Mouse (Mus musculus): Measurements from ENCODE around the gene Clk3.
A peak's percentile ranks its signal among the peaks of the same experiment; 100 is the strongest.

Gene Clk3

DNA sequence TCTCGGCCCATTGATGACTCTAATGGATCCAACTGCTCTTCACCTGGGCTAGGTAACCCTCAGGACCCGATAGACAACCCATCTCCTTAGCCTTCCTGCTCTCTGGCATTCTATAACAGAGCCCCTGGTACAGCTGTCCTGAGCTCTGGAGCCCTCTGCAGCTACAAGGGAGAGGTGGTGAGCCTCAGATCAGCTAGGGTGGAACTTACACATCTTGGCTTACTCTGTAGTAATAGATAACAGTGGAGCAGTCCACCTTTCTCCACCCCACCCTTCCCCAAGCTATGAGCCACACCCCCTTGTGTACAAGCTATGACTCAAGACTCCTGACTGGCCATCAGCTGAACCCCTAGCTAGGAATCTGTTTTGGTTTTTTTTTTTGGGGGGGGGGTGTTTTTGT is 5.2 kb upstream of the Clk3 start:
- DNase-seq (ENCODE audit: low spot score in 2 of 2) = no peak

DNA sequence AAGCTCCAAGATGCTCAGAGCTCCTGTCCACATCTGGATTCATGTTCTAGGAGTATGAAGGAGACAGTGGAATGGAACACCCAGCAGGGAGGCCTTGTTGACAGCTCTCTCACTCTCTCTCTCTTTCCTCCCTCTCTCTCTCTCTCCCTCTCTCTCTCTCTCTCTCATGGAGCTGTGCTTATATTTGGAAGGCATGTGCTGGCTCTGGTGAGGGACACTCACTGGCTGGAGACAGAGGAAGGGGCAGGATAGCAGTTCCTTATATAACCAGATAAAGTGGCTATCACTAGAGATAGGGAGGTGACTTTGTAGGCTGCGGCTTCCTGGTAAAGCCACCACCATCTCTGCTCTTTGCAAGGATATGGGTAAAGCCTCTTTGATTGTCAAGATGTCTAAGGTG is 4.6 kb upstream of the Clk3 start:
- DNase-seq (ENCODE audit: low spot score in 2 of 2) = no peak

DNA sequence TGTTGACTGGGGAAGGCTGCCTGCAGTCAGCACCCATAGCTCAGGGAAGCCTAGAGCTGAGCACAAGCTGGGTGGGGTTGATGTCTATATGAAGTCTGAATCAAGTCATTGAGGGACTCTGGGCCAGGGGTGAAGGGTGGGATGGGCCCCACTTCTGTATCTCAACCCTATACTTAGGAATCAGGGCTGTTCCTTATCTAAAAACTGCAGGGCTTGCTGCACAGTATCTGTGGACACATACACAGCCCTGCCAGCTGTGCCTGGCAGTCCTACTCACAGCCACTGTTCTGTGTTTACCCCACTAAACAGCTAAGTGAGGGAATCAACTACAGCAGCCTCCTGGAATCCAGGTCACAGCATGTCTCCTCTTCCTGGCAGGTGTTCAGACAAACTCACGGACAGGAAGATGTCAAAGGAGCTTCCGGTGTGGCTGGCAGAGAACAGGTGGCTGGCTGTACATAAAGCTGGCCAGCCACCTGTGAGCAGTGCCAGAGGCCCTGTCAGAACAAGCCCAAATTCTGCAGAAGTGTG is 3.9 kb upstream of the Clk3 start:
- DNase-seq (ENCODE audit: low spot score in 2 of 2) = no peak

DNA sequence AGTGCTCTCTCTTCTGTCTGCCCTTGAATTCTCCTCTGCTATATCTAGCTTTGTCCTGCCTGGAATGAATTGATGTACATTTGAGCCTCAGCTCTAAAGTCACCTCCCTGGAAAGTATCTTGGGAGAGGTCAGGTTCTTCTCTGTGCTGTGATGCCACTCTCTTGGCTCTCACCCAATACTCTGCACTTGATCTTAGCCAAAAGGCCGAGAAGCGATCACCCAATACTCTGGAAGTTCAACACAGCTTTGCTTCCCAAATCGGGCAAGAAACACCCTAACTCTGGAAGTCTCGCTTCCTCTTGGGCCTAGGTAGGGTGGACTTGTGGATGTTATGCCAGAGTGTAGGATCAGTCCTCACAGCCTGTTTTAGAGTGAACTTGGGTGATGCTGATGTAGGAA is 1.6 kb upstream of the Clk3 start:
- DNase-seq (ENCODE audit: low spot score in 2 of 2) = no peak

DNA sequence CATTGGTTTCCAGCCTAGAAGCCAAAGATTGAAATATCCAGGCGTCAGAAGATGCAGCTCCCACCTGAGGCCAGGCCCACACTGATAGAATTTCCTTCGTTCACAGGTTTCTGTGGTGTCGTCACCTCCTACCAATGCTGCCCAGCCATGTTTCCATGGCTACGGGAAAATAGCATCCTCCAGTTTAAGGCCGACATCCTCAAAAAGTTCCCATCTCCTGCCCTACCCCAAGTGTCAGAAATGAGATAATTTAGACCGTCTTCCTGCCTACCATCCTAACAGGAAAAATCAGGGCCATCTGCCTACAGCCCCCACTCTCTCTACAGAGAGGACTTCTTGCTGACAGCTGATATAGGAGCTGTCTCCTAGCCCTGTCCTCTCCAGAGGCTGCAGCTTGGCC is 771 bp upstream of the Clk3 start:
- DNase-seq (ENCODE audit: low spot score in 2 of 2) = no peak

DNA sequence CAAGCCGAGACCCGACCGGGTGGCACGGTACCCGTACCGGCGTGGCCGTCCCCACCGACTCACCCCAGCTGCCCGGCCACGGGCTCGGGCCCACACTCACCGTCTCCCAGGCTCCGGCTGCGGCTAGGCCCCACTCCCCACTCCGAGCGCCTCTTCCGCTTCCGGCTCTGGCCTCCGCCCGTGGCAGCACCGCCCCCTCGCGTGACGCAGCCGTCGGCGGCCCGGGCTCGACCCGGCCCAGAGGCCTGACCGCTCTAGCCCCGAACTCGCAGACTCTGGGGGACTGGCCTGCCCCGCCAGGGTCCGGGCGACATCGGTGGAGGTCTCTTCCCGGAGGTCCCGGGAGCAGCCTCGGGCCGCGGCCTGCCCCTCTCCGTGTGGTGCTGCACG is 691 bp downstream of the Clk3 start:
- DNase-seq (ENCODE audit: low spot score in 2 of 2) = peak; percentile 90 to 95

DNA sequence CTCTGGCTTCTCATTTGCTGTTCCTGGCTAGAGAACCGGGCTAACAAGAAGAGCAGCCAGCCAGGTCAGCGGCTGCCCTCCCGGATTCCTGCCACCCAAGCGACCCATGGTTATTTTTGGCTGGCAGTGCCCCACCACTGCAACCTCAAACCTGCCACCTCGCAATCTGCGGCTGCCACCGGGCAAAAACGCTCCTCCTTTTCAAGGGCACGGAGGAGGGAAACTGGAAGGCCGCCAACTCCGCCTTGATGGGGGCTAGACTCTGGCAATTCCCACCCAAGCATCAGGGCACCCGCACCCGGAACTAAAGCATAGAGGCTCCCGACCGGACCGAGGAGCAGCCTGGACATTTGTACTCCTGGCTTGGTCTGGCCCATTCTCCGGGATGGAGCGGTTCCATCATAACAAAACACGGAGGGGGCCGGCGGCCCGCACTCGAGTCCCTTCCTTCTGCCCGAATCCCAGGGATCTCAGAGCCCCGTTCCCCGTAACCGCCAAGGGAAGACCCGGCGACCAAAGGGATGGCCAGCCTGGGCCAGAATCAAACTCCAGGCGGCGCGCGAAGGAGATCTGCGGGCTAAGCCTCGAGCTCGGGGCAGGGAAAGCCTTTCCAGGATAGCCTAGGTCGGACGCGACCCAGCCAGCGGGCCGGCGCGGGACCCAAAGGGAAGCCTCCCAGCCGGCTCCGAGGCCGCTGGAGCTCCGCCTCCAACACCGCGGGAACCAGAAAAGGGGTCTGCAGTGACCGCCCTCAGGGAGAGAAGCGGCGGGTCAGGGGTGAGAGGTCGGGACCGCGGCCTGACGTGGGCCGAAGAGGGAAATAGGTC is 1.3 kb downstream of the Clk3 start:
- DNase-seq (ENCODE audit: low spot score in 2 of 2) = peak; percentile 69 to 79

DNA sequence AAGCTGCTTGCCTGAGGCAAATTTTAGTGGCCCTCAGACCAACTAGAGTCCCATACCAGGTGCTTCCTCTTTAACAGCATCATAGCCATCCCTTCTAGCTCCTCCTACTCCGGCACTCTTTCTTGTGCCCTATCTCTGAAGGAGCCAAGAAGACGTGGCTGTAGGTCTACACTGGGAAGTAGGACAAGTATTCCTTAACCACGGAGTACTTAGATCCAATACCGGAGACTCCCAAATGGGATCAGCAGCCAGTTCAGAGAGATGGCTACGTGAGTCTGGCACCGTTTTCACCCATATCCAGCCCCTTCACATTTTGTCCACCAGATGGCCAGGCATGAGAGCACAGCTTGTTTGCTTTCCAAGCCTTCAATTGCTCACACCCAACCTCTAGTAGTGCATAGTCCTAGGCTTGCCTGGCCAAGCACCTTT is 3.1 kb downstream of the Clk3 start:
- no peak for DNase-seq (ENCODE audit: low spot score in 2 of 2)

DNA sequence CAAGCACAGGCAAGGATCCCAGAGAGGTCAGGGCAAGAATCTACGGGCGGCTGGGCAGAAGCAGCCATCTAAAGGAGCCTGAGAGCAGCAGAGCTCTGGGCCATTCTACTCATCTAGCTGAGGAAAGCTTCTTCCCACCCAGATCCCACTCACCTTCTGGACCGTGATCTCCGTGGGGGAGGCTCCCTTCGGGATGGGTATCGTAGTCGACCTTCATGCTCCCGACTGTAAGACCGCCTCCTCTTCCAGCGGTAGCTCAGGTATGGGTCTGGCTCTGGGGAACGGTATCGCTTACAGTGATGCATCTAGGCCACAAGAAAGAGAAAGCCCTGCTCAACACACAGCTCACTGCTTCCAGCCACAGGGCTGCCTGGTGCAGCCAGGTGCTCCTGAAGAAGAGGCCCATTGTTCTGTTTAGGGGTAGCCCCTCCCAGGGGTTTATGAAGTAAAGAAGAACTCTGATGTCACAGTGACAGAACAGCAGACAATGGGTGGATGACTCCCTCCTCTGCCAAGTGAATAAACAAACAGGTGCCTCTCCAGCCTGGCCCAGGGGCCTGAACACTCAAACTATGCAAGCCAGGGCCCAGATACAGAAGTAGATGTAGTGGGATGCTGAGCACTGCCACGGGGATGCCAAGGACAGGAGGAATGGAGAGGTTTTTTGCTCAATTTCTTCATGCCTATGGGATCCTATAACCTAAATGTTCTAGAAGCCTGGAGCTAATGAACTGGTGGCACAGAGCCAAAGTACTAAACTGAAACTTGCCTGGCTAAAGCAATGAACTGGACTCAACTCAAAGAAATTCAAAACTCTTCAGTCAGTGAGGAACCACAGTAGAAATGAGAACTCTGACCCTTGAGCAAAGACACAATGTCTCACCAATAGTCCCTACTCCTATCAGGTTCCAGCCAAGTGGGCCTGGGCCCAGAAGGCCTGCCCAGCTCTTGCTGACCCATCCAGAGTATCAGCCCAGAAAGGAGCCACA is 3.8 kb downstream of the Clk3 start:
- no peak for DNase-seq (ENCODE audit: low spot score in 2 of 2)

DNA sequence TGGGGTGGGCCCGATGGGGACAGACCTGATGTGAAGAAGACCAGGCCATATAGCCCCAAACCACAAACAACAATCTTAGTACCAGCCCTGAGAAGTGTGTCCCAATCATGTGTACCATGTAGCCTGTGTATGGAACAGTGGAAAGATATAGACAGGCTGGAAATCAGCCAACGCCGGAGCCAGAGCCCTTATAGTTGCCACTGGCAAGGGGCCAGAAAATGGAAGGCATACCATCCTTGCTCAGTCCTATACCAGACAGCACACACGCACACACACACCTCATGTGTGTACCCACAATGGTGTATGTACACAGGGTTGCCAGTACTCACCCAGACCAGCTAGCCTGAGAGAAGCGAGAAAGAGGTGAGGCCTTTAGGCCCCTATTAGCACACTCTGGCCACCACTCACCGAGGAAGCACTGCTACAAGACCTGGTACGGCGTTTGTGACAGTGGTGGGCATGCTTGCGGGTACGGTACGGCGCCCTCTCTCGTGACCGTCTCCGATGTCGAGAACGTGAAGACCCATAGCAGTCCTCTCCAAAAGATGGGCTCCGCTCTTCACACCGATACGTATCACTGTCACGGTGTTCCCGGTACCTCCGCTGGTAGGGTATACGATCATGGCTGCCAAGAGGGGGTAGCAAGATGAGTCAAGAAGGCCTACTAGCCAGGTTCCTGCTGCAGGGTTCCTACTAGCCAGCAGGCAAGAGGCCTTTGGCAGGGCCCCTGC is 5.1 kb downstream of the Clk3 start:
- no peak for DNase-seq (ENCODE audit: low spot score in 2 of 2)

DNA sequence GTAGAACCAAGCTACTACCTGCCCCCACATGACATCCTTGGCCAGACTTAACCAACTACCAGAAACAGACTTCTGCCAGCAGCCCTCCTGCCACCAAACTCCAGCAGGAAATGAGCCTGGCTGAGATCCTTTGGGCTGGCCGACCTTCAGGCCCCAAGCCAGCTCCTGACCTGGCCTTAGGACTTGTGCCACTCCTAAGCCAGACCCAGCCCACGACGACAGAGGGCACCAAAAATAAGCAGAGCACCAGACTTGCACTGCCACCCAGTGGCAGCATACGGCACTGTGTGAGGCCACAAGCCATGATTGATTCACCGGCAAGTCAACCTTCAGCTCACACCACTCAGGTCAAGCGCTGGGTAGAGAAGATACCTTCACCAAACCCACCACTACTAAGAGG is 6.4 kb downstream of the Clk3 start:
- DNase-seq (ENCODE audit: low spot score in 2 of 2) = peak; percentile 63 to 77

DNA sequence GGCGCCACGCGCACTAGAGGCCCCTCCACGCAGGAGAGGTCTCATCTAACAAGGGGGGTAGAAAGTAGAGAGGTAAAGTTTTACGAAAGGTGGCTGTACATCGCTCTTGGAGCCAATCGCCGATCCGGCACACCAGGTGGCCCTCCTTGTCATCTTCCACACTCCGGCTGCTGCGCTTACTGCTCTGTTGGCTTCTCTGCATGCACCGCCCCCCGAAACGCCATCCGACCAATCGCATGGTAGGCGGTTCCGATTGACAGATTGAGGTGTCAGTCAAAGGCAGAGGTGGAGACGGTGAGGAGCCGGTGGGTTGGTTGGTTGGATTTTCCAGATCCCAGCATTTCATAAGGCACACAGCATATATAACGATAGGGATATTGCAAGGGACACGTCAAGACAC is 7.1 kb downstream of the Clk3 start:
- DNase-seq (ENCODE audit: low spot score in 2 of 2) = no peak

DNA sequence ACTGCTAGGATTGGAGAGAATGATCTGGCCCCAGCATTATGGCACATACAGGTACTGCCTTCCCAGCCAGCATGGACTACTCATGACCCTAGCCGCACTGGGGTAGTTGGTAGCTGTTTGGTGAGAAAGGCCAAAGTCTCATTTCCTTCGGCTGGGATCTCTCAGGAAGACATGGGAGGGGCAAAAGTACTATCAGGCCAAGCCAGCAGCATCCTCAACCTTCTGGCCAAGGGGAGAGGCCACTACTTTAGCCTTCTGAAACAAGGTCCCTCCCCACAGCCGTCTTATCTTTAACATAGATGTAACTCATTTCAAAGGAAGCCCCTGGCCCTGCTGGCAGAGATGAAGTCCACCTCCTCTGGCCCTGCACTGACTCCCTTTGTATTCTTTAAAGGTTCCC is 8.1 kb downstream of the Clk3 start:
- DNase-seq (ENCODE audit: low spot score in 2 of 2) = no peak

DNA sequence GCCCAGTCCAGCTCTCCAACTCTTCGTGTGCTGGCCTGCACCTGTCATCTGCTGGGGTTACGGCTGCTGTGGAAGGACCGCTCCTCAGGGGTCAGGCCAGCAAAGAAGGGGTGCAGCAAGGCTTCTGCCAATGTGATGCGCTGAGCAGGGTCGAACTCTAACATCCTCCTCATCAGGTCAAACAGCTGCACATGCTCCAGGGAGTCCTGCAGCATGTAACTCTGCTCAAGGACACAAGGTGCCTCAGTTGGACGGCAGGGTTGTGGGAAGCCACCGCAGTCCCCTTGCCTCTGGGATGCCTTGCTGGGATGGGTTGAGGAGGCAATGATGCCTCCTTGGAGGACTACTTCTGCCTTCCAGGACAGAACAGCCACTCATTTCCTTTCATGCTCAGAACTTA is 14.8 kb downstream of the Clk3 start:
- no peak for DNase-seq (ENCODE audit: low spot score in 2 of 2)

DNA sequence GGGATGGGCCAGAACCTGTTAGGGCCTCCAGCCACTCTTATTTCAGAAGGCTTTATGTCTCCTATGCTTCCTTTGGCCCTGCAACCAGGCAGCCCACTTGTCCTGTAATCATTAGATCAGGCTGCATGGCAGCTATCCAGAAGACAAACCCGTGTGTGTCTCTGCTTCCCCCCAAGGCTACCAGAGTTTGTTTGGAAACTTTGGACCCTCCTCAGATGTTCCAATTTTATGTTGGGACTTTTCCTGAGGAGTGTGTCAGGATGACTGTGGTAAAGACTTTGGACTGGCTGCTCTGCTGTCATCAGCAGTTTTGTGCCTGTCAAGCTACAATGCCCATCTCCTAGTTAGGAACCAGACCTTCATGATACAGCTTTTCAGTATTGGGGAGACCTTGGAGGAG is 16.8 kb downstream of the Clk3 start:
- DNase-seq (ENCODE audit: low spot score in 2 of 2) = no peak

DNA sequence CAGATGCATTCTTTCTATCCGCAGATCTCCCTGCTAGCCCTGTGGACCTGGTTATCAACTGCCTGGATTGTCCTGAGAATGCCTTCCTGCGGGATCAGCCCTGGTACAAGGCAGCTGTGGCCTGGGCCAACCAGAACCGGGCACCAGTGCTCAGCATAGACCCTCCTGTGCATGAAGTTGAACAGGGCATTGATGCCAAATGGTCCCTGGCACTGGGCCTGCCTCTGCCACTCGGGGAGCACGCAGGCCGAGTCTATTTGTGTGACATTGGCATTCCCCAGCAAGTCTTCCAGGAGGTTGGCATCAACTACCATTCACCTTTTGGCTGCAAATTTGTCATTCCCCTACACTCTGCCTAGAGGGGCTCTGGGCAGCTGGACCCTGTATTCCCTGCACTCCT is 17.5 kb downstream of the Clk3 start:
- DNase-seq (ENCODE audit: low spot score in 2 of 2) = no peak

DNA sequence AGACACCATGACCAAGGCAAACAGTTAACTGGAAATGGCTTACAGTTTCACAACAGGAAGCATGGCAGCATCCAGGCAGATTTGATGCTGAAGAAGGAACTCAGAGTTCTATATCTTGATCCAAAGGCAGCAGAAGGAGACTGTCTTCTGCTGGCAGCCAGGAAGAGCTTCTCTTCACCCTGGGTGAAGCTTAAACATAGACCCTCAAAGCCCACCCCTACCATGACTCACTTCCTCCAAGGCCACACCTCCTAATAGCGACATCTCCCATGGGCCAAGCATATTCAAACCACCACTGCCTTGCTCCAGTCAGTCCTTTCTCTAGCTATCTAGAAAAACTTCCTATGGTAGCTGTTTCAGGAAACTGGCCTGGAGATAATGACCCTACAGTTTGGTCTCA is 18.6 kb downstream of the Clk3 start:
- no peak for DNase-seq (ENCODE audit: low spot score in 2 of 2)

DNA sequence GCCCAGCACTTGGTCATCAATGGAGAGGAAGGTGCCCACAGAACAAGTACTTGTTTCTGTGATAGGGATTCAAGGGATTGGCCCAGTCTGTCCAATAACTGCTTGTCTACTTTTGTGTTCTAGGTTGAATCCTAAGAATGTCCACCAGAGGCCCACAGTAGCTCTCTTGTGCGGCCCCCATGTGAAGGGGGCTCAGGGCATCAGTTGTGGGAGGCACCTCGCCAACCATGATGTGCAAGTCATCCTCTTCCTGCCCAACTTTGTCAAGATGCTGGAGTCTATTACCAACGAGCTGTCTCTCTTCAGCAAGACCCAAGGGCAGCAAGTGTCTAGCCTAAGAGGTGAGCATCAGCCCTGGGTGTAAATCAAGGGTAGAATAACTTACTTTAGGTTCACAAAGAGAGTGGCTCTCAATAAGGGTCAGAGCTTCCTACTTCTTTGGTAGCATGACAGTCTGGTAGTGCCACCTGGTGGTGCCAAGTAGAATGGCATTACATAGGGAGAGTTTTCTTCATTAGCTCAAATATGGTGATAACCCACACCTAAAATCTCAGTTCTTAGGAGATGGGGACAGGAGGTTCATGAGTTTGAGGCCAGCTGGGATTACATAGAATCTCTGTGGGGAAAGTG is 21.1 kb downstream of the Clk3 start:
- DNase-seq (ENCODE audit: low spot score in 2 of 2) = peak in 1 of 2 experiments; percentile 54

DNA sequence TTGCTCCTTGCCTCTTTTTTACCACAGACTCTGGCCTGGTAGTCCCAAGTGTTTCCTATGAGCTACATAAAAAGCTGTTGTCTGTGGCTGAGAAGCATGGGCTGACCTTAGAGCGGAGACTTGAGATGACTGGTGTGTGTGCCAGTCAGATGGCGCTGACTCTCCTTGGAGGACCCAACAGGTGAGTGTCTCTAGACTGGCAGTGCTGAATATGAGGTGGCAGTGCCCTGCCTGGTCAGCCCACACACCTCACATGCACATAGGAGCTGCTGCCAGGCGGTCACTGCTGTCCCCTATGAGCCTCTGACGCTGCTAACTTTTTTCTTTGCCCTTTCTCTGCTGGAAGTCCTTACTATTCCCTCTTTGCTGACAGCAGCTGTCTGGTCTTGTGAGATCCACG is 25.8 kb downstream of the Clk3 start:
- DNase-seq (ENCODE audit: low spot score in 2 of 2) = no peak

DNA sequence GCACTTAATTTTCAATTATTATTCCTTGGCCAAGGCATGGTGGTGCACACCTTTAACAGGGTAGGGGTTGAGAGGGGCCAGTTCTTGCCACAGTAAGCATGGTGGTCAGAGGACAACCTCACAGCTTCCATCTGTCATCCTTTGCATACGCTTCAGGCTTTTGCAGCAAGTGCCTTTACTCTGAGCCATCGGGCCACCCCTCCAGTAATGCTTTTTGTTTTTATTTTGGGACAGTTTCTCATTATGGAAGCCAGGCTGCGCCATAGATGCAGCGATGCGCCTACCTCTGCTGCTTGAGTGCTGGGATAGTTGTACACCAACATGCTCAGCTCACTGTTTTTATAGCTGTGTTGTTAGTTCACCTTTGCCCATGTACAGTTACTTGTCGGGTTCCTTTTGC is 32.1 kb downstream of the Clk3 start:
- DNase-seq (ENCODE audit: low spot score in 2 of 2) = no peak

DNA sequence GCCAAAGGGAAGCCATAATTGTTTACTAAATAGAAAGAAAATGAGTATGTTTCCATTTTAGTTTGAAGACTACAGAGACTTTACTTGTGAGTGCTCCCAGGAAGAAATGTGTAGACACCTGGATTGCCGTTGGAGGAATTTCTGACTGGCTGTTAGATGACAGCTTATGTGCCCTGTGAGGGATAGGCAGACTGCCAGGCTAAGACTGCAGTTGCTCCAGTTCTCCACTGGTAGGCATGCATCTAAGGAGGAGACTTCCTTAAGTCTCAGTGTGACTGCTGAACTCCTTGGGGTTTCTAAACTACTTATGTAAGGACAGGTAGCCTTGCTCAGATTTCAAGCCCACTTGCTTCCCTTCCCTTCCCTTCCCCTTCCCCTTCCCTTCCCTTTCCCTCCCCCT is 37.3 kb downstream of the Clk3 start:
- DNase-seq (ENCODE audit: low spot score in 2 of 2) = no peak

All from spleen, postnatal 14 days (tissue).